ENCODE assay signal across 24 mouse cellular contexts in genomic region chr7:118796838-118797237, GRCm38 (mm10).
"Had no signal": no experiment of that assay in that cellular context is flagged by ENCODE, and none has a peak within 500 bp of the region (broad histone marks: within the 10 kb centered on the region; RNA-seq: fewer than 3 reads in every experiment).

No protein-coding gene starts in this region.

- DNase-seq: gastrocnemius, adult 2 months; gastrocnemius, postnatal 10 days; gastrocnemius, postnatal 25 days; heart, postnatal 14 days; heart, postnatal 36 days; kidney, adult 11 months; kidney, adult 2 months; kidney, adult 9 months; kidney, postnatal 14 days; kidney, postnatal 36 days; liver had no signal

- H3K4me3 ChIP-seq: gastrocnemius, adult 2 months; heart, embryonic 13.5 days; heart, embryonic 15.5 days; hindbrain, embryonic 13.5 days; hindbrain, embryonic 15.5 days; kidney, embryonic 15.5 days; left cerebral cortex, adult 2 months; limb, embryonic 10.5 days; limb, embryonic 12.5 days had no signal

- H3K9me3 ChIP-seq: heart, embryonic 13.5 days; heart, embryonic 15.5 days; hindbrain, embryonic 13.5 days; hindbrain, embryonic 15.5 days; kidney, embryonic 15.5 days; limb, embryonic 10.5 days; limb, embryonic 12.5 days had no signal

- H3K4me1 ChIP-seq: heart, embryonic 13.5 days; hindbrain, embryonic 13.5 days; hindbrain, embryonic 15.5 days; kidney, embryonic 15.5 days; limb, embryonic 10.5 days; limb, embryonic 12.5 days had no signal

- H3K9ac ChIP-seq: heart, embryonic 13.5 days; heart, embryonic 15.5 days; hindbrain, embryonic 13.5 days; hindbrain, embryonic 15.5 days; kidney, embryonic 15.5 days; limb, embryonic 12.5 days had no signal

- H3K4me2 ChIP-seq: heart, embryonic 11.5 days; heart, embryonic 13.5 days; heart, embryonic 15.5 days; hindbrain, embryonic 13.5 days; hindbrain, embryonic 15.5 days; kidney, embryonic 15.5 days; limb, embryonic 12.5 days; liver, embryonic 11.5 days had no signal

- H3K27ac ChIP-seq: gastrocnemius, adult 2 months; heart, embryonic 13.5 days; hindbrain, embryonic 13.5 days; hindbrain, embryonic 15.5 days; hindbrain, postnatal 0 days; kidney, embryonic 15.5 days; kidney, postnatal 0 days; left cerebral cortex, adult 2 months; limb, embryonic 10.5 days; limb, embryonic 12.5 days had no signal

- ATAC-seq: hindbrain, postnatal 0 days; intestine, embryonic 16.5 days had no signal

- H3K27me3 ChIP-seq: heart, embryonic 13.5 days; heart, embryonic 15.5 days; hindbrain, embryonic 13.5 days; hindbrain, embryonic 15.5 days; kidney, embryonic 15.5 days; limb, embryonic 12.5 days had no signal
